Mouse (Mus musculus): Measurements from ENCODE around the gene Chuk.

Chuk gene

GRCm38 (mm10) chr19:44033396-44033795, 73.9 kb downstream of the Chuk start:
- DNase-seq (ENCODE audit: low read depth), result no peak

- DNase-seq (ENCODE audit: low read depth), result no peak
Observed at GRCm38 (mm10) chr19:44032046-44032744, 75.1 kb downstream of the Chuk start.

- DNase-seq (ENCODE audit: low read depth), result no peak
Observed at GRCm38 (mm10) chr19:44030024-44030423, 77.3 kb downstream of the Chuk start.

- no peak for DNase-seq (ENCODE audit: low read depth)
Observed at GRCm38 (mm10) chr19:44028972-44029371, 78.3 kb downstream of the Chuk start, which contains the start of gene Cyp2c23. Cyp2c23 (minus strand) TSS chr19:44029208.

DNA sequence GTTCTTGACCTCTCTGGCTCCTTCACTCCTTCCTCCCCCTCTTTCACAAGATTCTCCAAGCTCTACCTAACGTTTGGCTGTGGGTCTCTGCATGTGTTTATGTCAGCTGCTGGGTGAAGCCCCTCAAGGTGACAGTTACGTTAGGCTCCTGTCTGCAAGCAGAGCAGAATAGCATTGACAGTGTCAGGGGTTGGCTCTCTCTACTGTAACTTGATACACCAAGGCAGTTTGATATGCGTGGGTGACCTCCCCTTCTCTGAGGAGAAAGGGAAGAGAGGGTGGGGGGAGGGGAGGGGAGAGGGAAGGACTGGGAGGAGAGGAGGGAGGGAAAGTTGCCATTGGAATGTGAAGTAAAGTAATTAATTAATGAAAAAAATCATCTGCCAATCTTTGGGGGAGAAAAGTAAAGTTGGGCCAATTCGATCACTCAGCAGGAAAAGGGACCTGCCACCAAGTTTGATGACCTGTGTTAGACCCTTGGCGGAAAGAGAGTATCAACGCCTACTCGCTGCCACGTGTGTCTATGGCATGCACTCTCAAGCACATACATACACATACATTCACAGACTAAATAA, 80.2 kb downstream of the Chuk start:
- no peak for DNase-seq (ENCODE audit: low read depth)

- DNase-seq (ENCODE audit: low read depth), result no peak
Observed at GRCm38 (mm10) chr19:44024921-44025585, 82.2 kb downstream of the Chuk start.

All from fibroblast of lung, adult 2 months (primary cell).